Mouse (Mus musculus) intestine, embryonic 16.5 days (tissue): Measurements from ENCODE around the gene Cpe. TPM values are rescaled to one million over a fixed set of nuclear protein-coding genes. Genes with fewer than 3 reads are reported as not detected.
A peak's percentile ranks its signal among the peaks of the same experiment; 100 is the strongest.

Source experiments
- ATAC-seq: fragments of 200-750 bp; cut with Nextera tagmentation; 2 replicates; pipeline ENCODE4 v1.8.0; 2017; ENCODE audit warnings: moderate TSS enrichment, moderate library complexity
- H3K27ac ChIP-seq: fragments of 300-500 bp; sonication (generic); 2 replicates; pipeline ENCODE4 v1.5.1; 2014; ENCODE audit warnings: mild to moderate bottlenecking, low read length
- H3K27me3 ChIP-seq: fragments of 300-500 bp; sonication (generic); replicated peaks from 2 replicates; pipeline ENCODE4 v1.6.1; 2014; ENCODE audit warnings: low read length, control low read depth, mixed read lengths; ENCODE audit not compliant: control insufficient read depth, insufficient read depth
- H3K36me3 ChIP-seq: fragments of 300-500 bp; sonication (generic); 2 replicates; pipeline ENCODE4 v1.6.1; 2014; ENCODE audit warnings: low read length, control low read depth; ENCODE audit not compliant: control insufficient read depth, insufficient read depth
- H3K4me1 ChIP-seq: fragments of 300-500 bp; sonication (generic); 2 replicates; pipeline ENCODE4 v1.6.1; 2014; ENCODE audit warnings: low read length, control low read depth, mixed read lengths; ENCODE audit not compliant: control insufficient read depth, insufficient read depth
- H3K4me2 ChIP-seq: fragments of 300-500 bp; sonication (generic); 2 replicates; pipeline ENCODE4 v1.6.1; 2014; ENCODE audit warnings: low read depth, low read length, control low read depth
- H3K4me3 ChIP-seq: fragments of 300-500 bp; sonication (generic); 2 replicates; pipeline ENCODE4 v1.5.1; 2014; ENCODE audit warnings: mild to moderate bottlenecking, low read length
- H3K9ac ChIP-seq: fragments of 300-500 bp; sonication (generic); 2 replicates; pipeline ENCODE4 v1.6.1; 2014; ENCODE audit warnings: low read depth, low read length
- H3K9me3 ChIP-seq: fragments of 300-500 bp; sonication (generic); 2 replicates; pipeline ENCODE4 v1.6.1; 2016; ENCODE audit warnings: low read length, control low read depth; ENCODE audit not compliant: control insufficient read depth
- WGBS: fragments of 180-500 bp; shearing (Covaris S2); extraction: QIAGEN DNeasy Blood & Tissue Kit; methylation state at CpG from one replicate; pipeline ENCODE4 v1.1.7; 2014; 5-methylcytosine and 5-hydroxymethylcytosine counted together
- polyA plus RNA-seq: library from polyadenylated mRNA; unstranded; fragments of >200 nt; fragmentation: Nextera tagmentation; extraction: Ambion mirVana; gene quantifications from 2 replicates; pipeline ENCODE4 v1.2.1, GENCODE M21; 2015

Cpe gene
- polyA plus RNA-seq, 1 experiment from 2014 or later, result 149 TPM

GRCm38 (mm10) chr8:64644108-64645005 lies 48.5 kb downstream of the Cpe start:
- no peaks in the 10 kb centered on the region for H3K27me3 ChIP-seq
- no peak overlapping the region for H3K4me3 ChIP-seq
- ATAC-seq, result no peak
- no peaks in the 10 kb centered on the region for H3K9me3 ChIP-seq
- H3K4me2 ChIP-seq, result no peak overlapping the region
- no peak overlapping the region for H3K9ac ChIP-seq
- H3K36me3 ChIP-seq, result no peaks in the 10 kb centered on the region
- 0 out of 2 replicates have a peak, but pooled peaks cover 5% of the 10 kb centered on the region for H3K4me1 ChIP-seq
- 84% methylated on average over 12 of the region's 12 CpGs for WGBS
- H3K27ac ChIP-seq, result no peak overlapping the region

- 0 out of 2 replicates have a peak, but pooled peaks cover 5% of the 10 kb centered on the region for H3K4me1 ChIP-seq
- no peaks in the 10 kb centered on the region for H3K27me3 ChIP-seq
- no peak overlapping the region for H3K9ac ChIP-seq
- 69% methylated on average over 4 of the region's 4 CpGs for WGBS
- peak overlapping the region; percentile 33; the same call in 1 of the 2 replicates for H3K27ac ChIP-seq
- no peak overlapping the region for H3K4me2 ChIP-seq
- no peaks in the 10 kb centered on the region for H3K36me3 ChIP-seq
- H3K4me3 ChIP-seq, result no peak overlapping the region
- ATAC-seq, result no peak
- H3K9me3 ChIP-seq, result no peaks in the 10 kb centered on the region
Measured at GRCm38 (mm10) chr8:64643382-64643781, 49.5 kb downstream of the Cpe start.

DNA sequence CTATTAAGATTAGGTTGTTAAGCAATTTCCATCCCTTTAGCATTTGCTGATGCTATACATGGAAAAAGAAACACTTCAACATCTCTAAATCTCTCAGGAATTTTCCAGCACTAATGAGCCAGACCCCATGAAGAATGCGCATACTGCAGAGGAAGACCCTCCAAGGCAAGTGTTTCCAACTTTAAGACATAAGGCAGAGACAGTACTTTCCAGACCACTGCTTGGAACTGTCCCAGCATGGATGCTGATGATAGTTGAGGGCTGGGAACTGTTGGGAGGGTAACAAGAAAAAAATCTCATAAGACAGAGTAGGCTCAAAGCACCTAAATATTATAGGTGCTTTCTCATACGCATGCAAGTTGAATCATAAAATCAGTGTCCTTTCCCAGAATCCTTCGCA lies 50.1 kb downstream of the Cpe start:
- Histone ChIP-seq H3K27ac (no peak overlapping the region), H3K4me1 (no peaks in the 10 kb centered on the region), H3K4me2 (no peak overlapping the region), H3K9ac (no peak overlapping the region), H3K4me3 (no peak overlapping the region), H3K36me3 (no peaks in the 10 kb centered on the region), H3K27me3 (no peaks in the 10 kb centered on the region), H3K9me3 (no peaks in the 10 kb centered on the region)
- peak; percentile 63 for ATAC-seq
- WGBS, result 85% methylated on average over 3 of the region's 3 CpGs

GRCm38 (mm10) chr8:64640599-64640998 lies 52.3 kb downstream of the Cpe start:
- no peaks in the 10 kb centered on the region for H3K9me3 ChIP-seq
- H3K36me3 ChIP-seq, result no peaks in the 10 kb centered on the region
- WGBS, result 76% methylated on average over 1 of the region's 1 CpGs
- H3K4me2 ChIP-seq, result no peak overlapping the region
- no peak overlapping the region for H3K4me3 ChIP-seq
- ATAC-seq, result no peak
- H3K27ac ChIP-seq, result no peak overlapping the region
- H3K27me3 ChIP-seq, result no peaks in the 10 kb centered on the region
- H3K9ac ChIP-seq, result no peak overlapping the region
- no peaks in the 10 kb centered on the region for H3K4me1 ChIP-seq

DNA sequence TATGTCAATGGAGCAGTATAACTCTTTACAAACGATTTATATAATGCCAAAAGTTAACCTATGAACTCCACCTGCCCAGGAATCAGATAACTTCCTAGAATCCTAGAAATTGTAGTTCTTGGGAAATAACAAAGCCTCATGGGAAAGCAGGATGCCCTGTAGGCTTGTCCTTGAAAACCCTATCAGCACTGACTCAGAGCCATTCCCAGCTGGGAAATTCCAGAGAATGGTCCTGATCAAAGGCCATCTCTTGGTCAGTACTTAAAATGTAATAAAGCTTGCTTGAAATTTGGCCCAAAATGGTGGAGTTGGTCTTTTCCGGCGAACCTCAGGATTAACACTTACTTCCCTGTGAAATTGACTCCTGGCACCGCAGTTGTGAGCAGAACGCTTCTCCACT lies 53.2 kb downstream of the Cpe start:
- no peak overlapping the region for H3K9ac ChIP-seq
- H3K36me3 ChIP-seq, result no peaks in the 10 kb centered on the region
- no peaks in the 10 kb centered on the region for H3K4me1 ChIP-seq
- H3K4me2 ChIP-seq, result no peak overlapping the region
- no peak for ATAC-seq
- H3K4me3 ChIP-seq, result no peak overlapping the region
- H3K9me3 ChIP-seq, result no peaks in the 10 kb centered on the region
- no peak overlapping the region for H3K27ac ChIP-seq
- H3K27me3 ChIP-seq, result no peaks in the 10 kb centered on the region
- 88% methylated on average over 5 of the region's 5 CpGs for WGBS

DNA sequence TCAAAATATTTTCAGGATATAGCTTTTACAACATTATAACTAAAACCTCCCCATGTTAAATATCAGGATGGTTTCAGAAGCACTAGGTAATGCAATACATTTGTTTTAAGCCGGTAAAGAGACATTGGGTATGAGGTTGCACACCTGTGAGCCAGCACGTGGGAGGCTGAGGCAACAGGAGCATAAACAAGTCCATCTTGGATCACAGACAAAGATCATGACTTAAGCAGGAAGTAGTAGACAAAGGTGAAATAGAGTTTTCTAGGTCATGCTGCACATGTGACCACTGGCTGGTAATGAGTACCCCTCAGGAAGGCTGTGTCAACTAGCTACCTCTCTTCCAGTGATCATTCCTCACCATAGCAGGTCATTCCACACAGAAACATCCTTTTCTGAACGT lies 58.0 kb downstream of the Cpe start:
- H3K9me3 ChIP-seq, result no peaks in the 10 kb centered on the region
- H3K4me3 ChIP-seq, result no peak overlapping the region
- no peak overlapping the region for H3K4me2 ChIP-seq
- H3K36me3 ChIP-seq, result no peaks in the 10 kb centered on the region
- no peaks in the 10 kb centered on the region for H3K4me1 ChIP-seq
- no peak overlapping the region for H3K27ac ChIP-seq
- no peak for ATAC-seq
- no peaks in the 10 kb centered on the region for H3K27me3 ChIP-seq
- no peak overlapping the region for H3K9ac ChIP-seq
- WGBS, result 78% methylated on average over 3 of the region's 3 CpGs

GRCm38 (mm10) chr8:64634131-64634865 lies 58.6 kb downstream of the Cpe start:
- no peaks in the 10 kb centered on the region for H3K36me3 ChIP-seq
- H3K4me3 ChIP-seq, result no peak overlapping the region
- no peak overlapping the region for H3K9ac ChIP-seq
- no peak overlapping the region for H3K4me2 ChIP-seq
- no peaks in the 10 kb centered on the region for H3K4me1 ChIP-seq
- H3K9me3 ChIP-seq, result no peaks in the 10 kb centered on the region
- 72% methylated on average over 8 of the region's 8 CpGs for WGBS
- no peak for ATAC-seq
- H3K27me3 ChIP-seq, result no peaks in the 10 kb centered on the region
- no peak overlapping the region for H3K27ac ChIP-seq

DNA sequence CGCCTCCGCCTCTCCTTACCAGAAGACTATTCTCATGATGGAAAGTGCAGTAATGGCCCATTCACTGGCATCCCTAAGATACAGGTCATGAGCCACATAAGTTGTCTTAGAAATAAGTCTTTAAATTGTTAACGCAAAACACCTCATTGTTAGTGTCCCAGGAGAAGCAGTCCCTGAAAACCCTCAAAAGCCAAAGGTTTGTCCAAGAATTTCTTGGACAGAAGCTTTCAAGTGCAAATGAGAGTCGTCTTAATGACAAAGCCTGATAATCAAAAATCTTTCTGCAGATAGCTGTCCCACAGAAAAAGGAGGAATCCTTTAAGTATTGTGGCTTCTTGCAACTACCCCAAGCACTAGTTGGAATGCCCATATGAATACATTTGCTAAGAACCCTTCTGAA lies 60.7 kb downstream of the Cpe start:
- no peaks in the 10 kb centered on the region for H3K4me1 ChIP-seq
- H3K9me3 ChIP-seq, result no peaks in the 10 kb centered on the region
- H3K27ac ChIP-seq, result no peak overlapping the region
- H3K36me3 ChIP-seq, result no peaks in the 10 kb centered on the region
- H3K4me3 ChIP-seq, result no peak overlapping the region
- H3K27me3 ChIP-seq, result no peaks in the 10 kb centered on the region
- H3K9ac ChIP-seq, result no peak overlapping the region
- no peak for ATAC-seq
- H3K4me2 ChIP-seq, result no peak overlapping the region
- WGBS, result 84% methylated on average over 4 of the region's 4 CpGs

DNA sequence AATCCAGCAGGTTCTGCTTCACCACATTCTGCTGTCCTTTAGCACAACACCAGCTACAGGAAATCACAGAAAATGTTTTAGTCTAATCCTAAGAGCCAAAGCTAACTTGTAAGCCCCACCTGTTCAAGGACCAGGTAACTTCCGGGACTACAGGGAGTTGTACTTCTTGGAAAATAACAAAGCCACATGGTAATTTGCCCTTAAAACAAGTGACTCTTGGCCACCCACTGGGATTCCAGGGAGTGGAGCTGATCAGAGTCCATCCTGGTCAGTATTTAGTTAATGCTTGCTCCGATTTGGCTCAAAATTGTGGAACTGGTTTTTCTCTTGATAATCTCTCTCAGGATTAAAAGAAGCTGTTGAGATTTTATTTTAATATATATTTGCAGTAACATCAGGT lies 61.1 kb downstream of the Cpe start:
- no peak overlapping the region for H3K9ac ChIP-seq
- no peaks in the 10 kb centered on the region for H3K27me3 ChIP-seq
- no peaks in the 10 kb centered on the region for H3K36me3 ChIP-seq
- H3K27ac ChIP-seq, result no peak overlapping the region
- no peak for ATAC-seq
- H3K9me3 ChIP-seq, result no peaks in the 10 kb centered on the region
- no peaks in the 10 kb centered on the region for H3K4me1 ChIP-seq
- 54% methylated on average over 2 of the region's 2 CpGs for WGBS
- no peak overlapping the region for H3K4me3 ChIP-seq
- H3K4me2 ChIP-seq, result no peak overlapping the region
